Mouse (Mus musculus) granulocyte monocyte progenitor cell, adult 5-6 weeks (primary cell): ENCODE data around the gene Fkbp11. TPM values are rescaled to one million over a fixed set of nuclear protein-coding genes. Genes with fewer than 3 reads are reported as not detected.
A peak's percentile ranks its signal among the peaks of the same experiment; 100 is the strongest.

ENCODE experiments used
- ATAC-seq: replicated peaks from 2 replicates; pipeline ENCODE4 v1.8.0; 2016; ENCODE audit warnings: mild to moderate bottlenecking, moderate TSS enrichment, inconsistent platforms; ENCODE audit not compliant: poor library complexity, severe bottlenecking
- total RNA-seq, 2 experiments: library from RNA; stranded (forward) in 1 of 2; stranded (reverse) in 1 of 2; fragments of 200-712, 200-1000 nt in 1 of 2; fragments of >200 nt in 1 of 2; fragmentation: Nextera tagmentation in 1 of 2; gene quantifications; 2 replicates each; pipeline ENCODE4 v1.2.3; 2014 to 2017

Fkbp11 gene
- total RNA-seq, 2 experiments from 2014 or later, result 37.6 to 63.8 TPM

- ATAC-seq, result no peak
Measured at GRCm38 (mm10) chr15:98742766-98743428, 14.9 kb upstream of the Fkbp11 start.

- no peak for ATAC-seq
Measured at GRCm38 (mm10) chr15:98740219-98740618, 12.2 kb upstream of the Fkbp11 start.

- ATAC-seq, result no peak
Measured at GRCm38 (mm10) chr15:98738796-98739195, 10.8 kb upstream of the Fkbp11 start.

- no peak for ATAC-seq
Measured at GRCm38 (mm10) chr15:98737881-98738280, 9.9 kb upstream of the Fkbp11 start.

GRCm38 (mm10) chr15:98736521-98736920 is 8.5 kb upstream of the Fkbp11 start:
- no peak for ATAC-seq

- no peak for ATAC-seq
Measured at GRCm38 (mm10) chr15:98733976-98734566, 6.1 kb upstream of the Fkbp11 start.

- no peak for ATAC-seq
Measured at GRCm38 (mm10) chr15:98733370-98733769, 5.4 kb upstream of the Fkbp11 start.

- no peak for ATAC-seq
Measured at GRCm38 (mm10) chr15:98732006-98732531, 4.1 kb upstream of the Fkbp11 start.

- ATAC-seq, result no peak
Measured at GRCm38 (mm10) chr15:98730790-98731189, 2.8 kb upstream of the Fkbp11 start.

GRCm38 (mm10) chr15:98729791-98730545 is 2.0 kb upstream of the Fkbp11 start:
- no peak for ATAC-seq

GRCm38 (mm10) chr15:98728366-98728765 is 368 bp upstream of the Fkbp11 start:
- no peak for ATAC-seq

- ATAC-seq, result no peak
Measured at GRCm38 (mm10) chr15:98726746-98727145, 1.3 kb downstream of the Fkbp11 start.

GRCm38 (mm10) chr15:98726079-98726478 is 1.9 kb downstream of the Fkbp11 start:
- ATAC-seq, result no peak

GRCm38 (mm10) chr15:98724441-98724840 is 3.6 kb downstream of the Fkbp11 start:
- no peak for ATAC-seq

GRCm38 (mm10) chr15:98722854-98723253 is 5.1 kb downstream of the Fkbp11 start:
- ATAC-seq, result peak; percentile 52

GRCm38 (mm10) chr15:98722191-98722590 is 5.8 kb downstream of the Fkbp11 start:
- ATAC-seq, result no peak

GRCm38 (mm10) chr15:98717301-98717700 is 10.7 kb downstream of the Fkbp11 start:
- ATAC-seq, result no peak

- ATAC-seq, result peak; percentile 78
Measured at GRCm38 (mm10) chr15:98714230-98714652, 13.8 kb downstream of the Fkbp11 start.

- peak; percentile 63 for ATAC-seq
Measured at GRCm38 (mm10) chr15:98710442-98710841, 17.6 kb downstream of the Fkbp11 start.

- peak; percentile 98 for ATAC-seq
Measured at GRCm38 (mm10) chr15:98707766-98708372, 20.1 kb downstream of the Fkbp11 start, which contains the start of gene Ccdc65. Gene Ccdc65 (plus strand): TSS chr15:98708207.

- ATAC-seq, result no peak
Measured at GRCm38 (mm10) chr15:98704312-98704711, 23.7 kb downstream of the Fkbp11 start.
